Mouse (Mus musculus): ENCODE data around the gene Mgat4a. TPM values are rescaled to one million over a fixed set of nuclear protein-coding genes. Genes with fewer than 3 reads are reported as not detected.

Mgat4a gene
- polyA plus RNA-seq, 3 experiments from 2014 or later = 4.4 to 13.2 (median 9.5) TPM

Other genes starting within 250 kb of the Mgat4a start
- 10 to 100 TPM; 42.2 to 85.5 (median 76.1) TPM for gene Inpp4a, start 241.2 kb downstream of the Mgat4a start, polyA plus RNA-seq (2017; shearing (Covaris generic))
- 10 to 100 TPM; 56.3 to 64.4 (median 64.3) TPM for gene Coa5, start 110.9 kb downstream of the Mgat4a start, polyA plus RNA-seq (2017; shearing (Covaris generic))
- gene Unc50, start 110.9 kb downstream of the Mgat4a start, polyA plus RNA-seq (2017; shearing (Covaris generic)) = 10 to 100 TPM; 55.5 to 58.0 (median 57.0) TPM
- gene 2010300C02Rik, start 179.1 kb upstream of the Mgat4a start, polyA plus RNA-seq (2017; shearing (Covaris generic)) = 1 to 10 TPM in 1 of 3 experiments, under 1 TPM in 2; 0.51 to 1.1 (median 0.70) TPM